Mouse (Mus musculus) gonadal fat pad, adult 2 months (tissue): Measurements from ENCODE around the gene Pitpnc1. TPM values are rescaled to one million over a fixed set of nuclear protein-coding genes. Genes with fewer than 3 reads are reported as not detected.

ENCODE experiments used
- DNase-seq: peaks from one replicate; pipeline ENCODE4 v3.0.0-alpha.2; 2012; ENCODE audit warnings: low read depth
- polyA plus RNA-seq: library from polyadenylated mRNA; depleted of rRNA; stranded (reverse); fragments of >200 nt; gene quantifications from 2 replicates; pipeline ENCODE4 v1.2.3, GENCODE M21; 2012

Pitpnc1 gene
- polyA plus RNA-seq, 1 experiment = 6.4 TPM

- DNase-seq = no peak
Measured at GRCm38 (mm10) chr11:107373154-107373553, 97.3 kb downstream of the Pitpnc1 start.

GRCm38 (mm10) chr11:107372688-107373087 is 97.8 kb downstream of the Pitpnc1 start:
- DNase-seq = no peak

DNA sequence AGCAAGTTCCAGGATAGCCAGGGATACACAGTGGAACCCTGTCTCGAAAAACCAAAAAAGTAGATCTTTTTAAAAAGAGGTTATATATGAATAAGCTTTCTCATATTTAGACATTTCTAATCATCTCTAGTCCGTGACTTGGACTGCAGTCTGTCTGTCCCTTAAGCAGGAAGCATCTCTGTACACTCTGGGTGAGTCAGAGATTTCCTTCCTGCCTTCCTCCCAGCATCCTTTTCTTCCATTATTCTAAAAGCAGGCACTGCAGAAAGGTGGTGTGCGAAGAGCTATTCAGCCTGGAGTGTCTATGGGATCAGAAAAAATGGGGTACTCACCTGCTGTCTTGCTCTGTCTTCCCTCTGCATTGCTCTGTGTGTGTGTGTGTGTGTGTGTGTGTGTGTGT is 100.0 kb downstream of the Pitpnc1 start:
- no peak for DNase-seq

GRCm38 (mm10) chr11:107369661-107370060 is 100.8 kb downstream of the Pitpnc1 start:
- DNase-seq = no peak

GRCm38 (mm10) chr11:107365938-107366712 is 104.4 kb downstream of the Pitpnc1 start:
- DNase-seq = no peak

DNA sequence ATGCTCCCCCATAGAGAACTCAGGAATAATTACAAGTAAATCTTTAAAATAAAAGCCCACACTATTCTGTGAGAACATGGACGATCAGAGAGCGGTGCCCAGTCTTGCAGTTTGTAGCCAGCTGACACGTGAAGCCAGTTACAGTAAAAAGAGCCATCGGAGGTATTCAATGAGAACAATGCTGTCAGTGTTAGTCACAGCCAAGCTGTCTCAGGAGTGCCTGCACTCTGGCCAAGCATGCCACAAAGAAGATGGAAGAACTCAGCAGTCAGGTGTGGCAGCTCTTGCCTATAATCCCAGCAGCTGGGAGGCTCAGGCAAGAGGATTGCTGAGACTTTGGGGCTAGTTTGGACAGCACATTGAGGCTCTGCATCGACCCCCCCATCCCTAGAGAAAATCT is 111.8 kb downstream of the Pitpnc1 start:
- no peak for DNase-seq

GRCm38 (mm10) chr11:107356224-107356623 is 114.3 kb downstream of the Pitpnc1 start:
- DNase-seq = no peak

DNA sequence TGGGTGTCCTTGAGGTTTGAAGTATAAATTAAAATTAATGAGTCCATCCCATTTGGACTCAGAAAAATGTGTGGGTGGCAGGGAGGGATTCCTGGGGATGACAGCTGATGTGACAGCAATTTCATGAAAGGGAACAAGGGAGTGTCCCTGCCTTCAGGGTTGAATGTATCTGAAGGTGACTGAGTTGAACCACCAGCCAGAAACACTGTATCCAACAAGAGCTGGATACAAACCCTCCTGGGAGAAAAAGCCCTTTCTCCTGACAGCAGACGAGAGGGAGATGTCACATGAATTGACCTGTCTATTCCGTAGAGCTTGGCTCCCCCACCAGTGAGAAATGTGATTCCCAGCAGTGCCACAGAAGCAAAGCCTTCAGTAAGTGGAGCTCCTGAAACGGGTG is 115.0 kb downstream of the Pitpnc1 start:
- no peak for DNase-seq

DNA sequence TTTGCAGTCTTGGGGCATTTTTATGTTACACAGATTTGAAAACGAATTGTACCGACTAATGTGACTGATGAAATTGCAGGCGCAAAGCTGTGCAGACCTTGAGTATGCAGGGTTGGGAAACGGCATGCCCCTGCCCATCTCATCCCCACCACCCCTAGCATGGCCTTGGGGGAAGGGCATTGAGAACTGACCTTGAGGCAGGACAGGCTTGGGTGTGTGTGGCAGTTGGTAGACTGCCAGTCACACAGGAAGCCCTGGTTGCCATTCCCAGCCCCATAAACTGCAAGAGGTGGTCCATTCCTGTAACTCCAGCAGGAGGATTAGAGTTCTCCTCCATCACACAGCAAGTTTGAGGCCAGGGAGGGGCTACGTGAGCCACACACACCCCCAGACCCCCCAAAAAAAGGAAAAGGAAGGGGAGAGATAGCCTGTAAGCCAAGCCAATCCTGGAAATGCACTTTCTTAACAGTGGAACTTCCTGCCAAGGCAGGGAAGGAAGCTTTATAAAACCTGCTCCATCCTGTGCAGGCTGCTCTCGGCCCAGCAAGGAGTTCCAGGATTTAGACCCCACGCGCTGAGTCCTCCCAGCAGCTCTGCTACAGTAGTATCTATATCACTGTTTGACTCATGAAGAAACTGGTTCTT is 115.9 kb downstream of the Pitpnc1 start:
- DNase-seq = no peak

- DNase-seq = no peak
Measured at GRCm38 (mm10) chr11:107352596-107352995, 117.9 kb downstream of the Pitpnc1 start.

DNA sequence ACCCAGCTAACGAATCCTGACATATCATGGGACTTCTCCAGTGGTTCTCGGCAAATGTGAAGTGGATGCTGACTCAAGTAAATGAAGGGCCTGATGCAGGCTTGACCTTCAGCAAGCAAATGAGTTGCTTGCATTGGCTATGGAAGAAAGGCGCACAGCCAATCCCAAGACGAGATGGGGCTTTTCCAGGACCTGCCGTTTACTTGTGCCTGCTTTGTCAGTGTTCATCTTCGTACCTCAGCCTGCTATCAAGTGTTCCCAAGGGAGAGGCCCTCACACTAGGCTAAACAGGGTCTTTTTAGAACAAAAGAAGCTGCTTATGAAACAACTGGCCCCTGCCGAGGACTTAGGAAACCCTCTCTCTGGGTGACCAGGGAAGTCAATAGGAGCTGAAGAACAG is 120.7 kb downstream of the Pitpnc1 start:
- DNase-seq = no peak

DNA sequence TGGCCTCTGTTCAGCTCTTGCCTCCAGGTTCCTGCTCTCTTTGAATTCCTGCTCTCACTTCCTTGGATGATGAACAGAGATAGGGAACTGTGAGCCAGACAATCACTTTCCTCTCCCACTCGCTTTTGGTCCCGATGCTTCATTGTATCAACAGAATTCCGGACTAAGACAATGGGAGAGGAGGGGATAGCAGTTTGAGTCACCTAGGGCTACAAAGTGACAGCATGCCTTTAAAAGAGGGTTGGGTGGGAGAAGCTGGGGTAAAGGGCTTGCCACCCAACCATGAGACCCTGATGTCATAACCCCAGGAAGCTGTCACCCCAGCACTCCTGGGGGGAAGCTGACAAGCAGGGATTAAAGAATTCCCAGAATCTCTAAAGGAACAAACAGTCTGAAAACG is 127.5 kb downstream of the Pitpnc1 start:
- no peak for DNase-seq

DNA sequence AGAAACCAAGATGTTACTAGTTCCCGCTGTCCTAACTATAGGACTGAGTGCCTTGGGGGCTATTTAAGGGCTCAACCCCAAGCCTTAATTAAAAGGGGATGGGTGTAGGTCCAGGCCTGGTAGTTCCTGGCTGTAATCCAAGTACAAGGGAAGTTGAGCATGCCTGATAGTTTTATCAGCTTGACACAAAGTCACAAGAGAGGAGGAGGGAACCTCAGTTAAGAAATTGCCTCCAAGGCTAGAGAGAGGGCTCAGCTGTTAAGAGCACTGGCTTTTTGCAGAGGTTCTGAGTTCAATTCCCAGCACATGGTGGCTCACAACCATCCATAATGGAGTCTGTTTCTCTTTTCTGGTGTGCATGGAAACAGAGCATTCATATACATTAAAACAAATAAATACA is 128.1 kb downstream of the Pitpnc1 start:
- no peak for DNase-seq

DNA sequence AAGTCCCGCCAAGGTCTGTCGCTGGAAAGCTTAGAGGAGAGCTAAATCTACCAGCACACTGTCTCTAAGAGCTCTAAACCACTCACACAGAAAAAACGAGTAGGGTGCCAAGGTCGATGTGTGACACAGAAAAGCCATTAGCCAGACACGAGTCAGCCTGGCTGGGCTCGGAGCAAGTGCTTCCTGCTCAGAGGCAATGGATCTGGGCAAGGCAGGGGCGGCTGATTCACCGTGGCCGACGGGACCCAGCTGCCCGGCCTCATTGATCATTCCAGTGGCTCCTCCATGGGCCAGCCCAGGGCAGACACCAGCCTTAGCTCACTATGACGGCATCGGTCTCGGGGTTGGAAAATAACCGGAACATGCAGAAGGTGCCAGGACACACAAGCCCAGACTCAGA is 129.2 kb downstream of the Pitpnc1 start:
- no peak for DNase-seq

- DNase-seq = no peak
Measured at GRCm38 (mm10) chr11:107340793-107341192, 129.7 kb downstream of the Pitpnc1 start.

GRCm38 (mm10) chr11:107339224-107339805 is 131.2 kb downstream of the Pitpnc1 start:
- no peak for DNase-seq

DNA sequence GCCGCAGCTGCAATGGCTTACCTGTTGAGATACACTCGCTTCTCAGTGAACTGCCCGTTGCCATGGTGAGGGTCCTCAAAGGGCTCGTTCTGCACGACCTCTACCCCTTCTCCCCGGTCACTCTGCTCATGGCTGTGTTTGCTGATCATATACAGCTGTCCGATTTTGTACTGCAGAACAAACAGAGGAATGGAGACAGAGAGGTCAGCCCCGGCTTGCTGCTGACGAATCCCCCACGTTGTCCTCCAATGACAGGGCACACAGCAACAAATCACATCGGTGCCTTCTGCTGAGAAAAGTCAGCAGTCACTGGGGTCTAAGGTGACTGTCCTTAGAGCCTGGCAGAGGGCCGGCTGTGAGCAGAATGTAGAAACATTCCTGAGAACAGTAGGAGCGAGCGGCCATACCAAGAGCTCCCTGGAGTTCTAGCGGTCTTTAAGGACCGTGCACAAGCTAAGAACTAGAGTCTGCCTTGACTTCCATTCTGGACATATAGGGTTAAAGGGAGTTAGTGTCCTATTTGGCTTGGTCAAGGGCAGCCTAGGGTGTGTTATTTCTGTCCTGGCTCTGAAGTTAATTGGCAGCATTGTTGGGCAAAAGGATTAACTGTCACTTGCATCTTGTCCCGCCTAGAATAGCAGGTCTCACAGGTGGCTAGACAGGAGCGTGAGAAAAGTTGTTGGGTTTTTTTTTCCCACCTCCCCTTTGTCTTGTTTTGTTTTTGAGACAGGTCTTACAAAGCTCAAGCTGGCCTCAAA is 132.9 kb downstream of the Pitpnc1 start:
- peak; percentile 37 for DNase-seq

GRCm38 (mm10) chr11:107335756-107336155 is 134.7 kb downstream of the Pitpnc1 start:
- DNase-seq = no peak

GRCm38 (mm10) chr11:107334849-107335484 is 135.5 kb downstream of the Pitpnc1 start:
- no peak for DNase-seq

GRCm38 (mm10) chr11:107332905-107333304 is 137.6 kb downstream of the Pitpnc1 start:
- DNase-seq = no peak

DNA sequence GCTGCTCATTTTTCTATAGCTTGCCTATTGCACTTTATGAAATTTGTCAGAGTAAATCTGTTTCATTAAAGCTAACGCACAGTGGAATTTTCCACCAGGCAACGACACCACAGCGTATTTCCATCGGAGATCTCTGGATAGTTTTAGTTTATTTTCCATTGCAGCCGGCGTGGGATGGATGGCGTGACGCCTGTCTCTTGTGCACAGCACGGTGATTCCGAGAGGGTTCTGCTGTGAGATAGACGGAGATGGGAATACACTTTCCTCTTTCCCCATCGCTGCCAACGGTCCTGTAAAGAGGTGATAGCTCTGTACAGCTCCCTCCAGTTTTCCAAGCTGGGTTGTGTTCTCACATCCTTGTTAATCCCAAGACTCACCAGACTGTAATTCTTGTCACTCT is 138.2 kb downstream of the Pitpnc1 start:
- no peak for DNase-seq

DNA sequence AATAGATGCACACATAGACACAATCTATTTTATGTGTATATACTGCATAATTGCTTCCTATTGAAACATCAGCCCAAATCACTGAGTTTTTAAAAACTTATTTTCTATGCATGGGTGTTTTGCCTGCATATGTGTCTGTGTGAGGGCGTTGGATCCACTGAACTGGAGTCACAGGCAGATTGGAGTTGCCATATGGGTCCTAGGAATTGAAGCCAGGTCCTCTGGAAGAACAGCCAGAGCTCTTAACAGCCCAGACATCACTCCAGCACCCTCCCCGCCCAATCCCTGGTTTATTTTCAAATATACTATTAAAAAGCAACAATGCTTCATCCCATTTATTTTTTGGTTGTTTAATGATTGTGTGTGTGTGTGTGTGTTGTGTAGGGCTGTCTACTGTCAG is 139.1 kb downstream of the Pitpnc1 start:
- DNase-seq = no peak
